Mouse (Mus musculus): ENCODE data around the gene a. TPM values are rescaled to one million over a fixed set of nuclear protein-coding genes. Genes with fewer than 3 reads are reported as not detected.
"Not testable (repeated sequence)": the region's sequence is repeated elsewhere in the genome, so short reads cannot be mapped to it uniquely, and the experiment has no call there.

a gene
- polyA plus RNA-seq, 1 experiment: not detected

DNA sequence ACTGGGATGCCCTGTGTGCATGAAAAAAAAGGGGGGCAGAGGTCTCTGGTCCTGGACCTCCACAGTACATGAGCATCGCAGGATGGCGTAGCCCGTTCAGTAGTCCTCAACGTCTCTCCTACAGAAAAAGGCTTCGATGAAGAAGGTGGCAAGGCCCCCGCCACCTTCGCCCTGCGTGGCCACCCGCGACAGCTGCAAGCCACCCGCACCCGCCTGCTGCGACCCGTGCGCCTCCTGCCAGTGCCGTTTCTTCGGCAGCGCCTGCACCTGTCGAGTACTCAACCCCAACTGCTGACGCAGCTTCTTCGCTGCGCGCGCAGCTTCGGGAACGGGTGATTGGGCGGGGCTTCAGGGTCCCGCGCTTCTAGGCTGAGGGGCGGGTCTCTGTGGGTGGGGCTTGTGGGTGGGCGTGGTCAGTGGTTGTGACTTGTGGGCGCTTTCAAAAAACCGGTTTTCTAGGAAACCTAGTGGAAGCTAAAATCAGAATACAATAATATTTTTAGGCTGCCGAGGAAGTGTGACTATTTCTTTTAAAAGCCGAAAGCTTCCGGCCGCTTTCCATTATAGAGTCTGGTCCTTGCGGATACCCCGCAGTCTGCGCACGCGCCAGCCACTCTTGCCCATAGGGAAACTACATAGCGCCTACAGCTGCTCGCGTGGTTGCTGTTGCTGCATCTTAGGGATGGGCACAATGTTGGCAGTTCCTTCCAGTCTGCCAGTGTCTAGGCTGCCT lies 259.5 kb downstream of the a start:
- Histone ChIP-seq H3K27ac (replicated peaks; ENCODE audit: low read depth, low read length) (peak overlapping the region; percentile 76), H3K4me1 (ENCODE audit: control insufficient read depth, insufficient read depth, insufficient read length, low read length) (peaks cover 6% of the 10 kb centered on the region; the same call in 1 of the 2 replicates), H3K4me3 (ENCODE audit: insufficient read depth, low read depth, low read length) (peak overlapping the region; percentile 72)

DNA sequence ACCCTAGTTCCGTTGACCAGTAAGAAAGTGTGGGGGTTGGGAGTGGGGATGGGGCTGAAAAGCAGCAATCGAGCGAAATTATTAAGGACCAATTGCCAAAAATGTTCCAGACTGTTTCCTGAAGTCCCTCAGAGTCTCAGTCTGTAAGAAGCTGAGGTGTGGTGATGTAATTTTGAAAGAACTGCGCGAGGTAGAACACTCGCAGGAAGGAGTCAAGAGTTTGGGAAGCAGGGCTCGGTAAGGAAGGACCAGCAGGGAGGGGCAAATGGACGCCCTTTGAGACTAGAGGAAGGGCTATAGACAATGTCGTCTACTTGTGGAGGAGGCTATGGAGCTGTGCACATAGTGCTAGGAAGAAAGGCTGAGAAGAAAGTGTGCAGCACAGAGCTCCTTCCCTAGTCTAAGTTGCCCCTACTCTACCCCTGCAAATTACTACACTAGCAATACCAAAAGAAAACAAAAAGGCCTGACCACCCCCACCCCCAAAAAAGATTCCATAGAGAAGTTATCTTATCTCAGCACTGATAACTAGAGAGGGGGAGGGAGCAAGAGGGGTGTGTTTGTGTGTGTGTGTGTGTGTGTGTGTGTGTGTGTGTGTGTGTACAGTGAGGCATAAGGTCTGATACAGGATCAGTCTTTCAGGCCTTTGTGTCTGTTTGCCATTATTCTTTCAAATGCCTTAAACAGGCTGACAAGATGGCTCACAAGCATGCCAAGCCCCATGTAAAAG lies 260.6 kb downstream of the a start:
- H3K27ac ChIP-seq (replicated peaks; ENCODE audit: low read depth, low read length): no peak overlapping the region
- no peak overlapping the region for H3K4me3 ChIP-seq (ENCODE audit: insufficient read depth, low read depth, low read length)
- H3K4me1 ChIP-seq (ENCODE audit: control insufficient read depth, insufficient read depth, insufficient read length, low read length): peaks cover 11% of the 10 kb centered on the region; the same call in 1 of the 2 replicates

DNA sequence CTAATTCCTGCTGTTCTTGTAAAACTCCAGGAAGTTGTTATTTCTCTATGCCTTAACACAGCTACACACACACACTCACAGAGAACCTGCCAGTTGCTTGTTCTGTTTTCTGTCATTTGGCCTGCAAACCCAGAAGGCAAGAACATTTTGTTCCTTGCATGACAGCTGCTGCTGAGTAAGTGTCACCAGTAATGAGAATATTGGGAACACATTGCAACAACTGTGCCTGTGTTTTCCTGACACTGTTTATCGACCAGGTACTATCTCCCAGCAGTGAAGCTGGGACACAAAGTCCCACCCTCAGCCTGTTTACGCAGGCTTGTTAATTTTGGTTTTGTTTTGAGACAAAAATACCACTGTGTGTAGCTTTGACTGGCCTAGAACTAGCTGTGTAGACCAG lies 261.5 kb downstream of the a start:
- Histone ChIP-seq H3K4me1 (ENCODE audit: control insufficient read depth, insufficient read depth, insufficient read length, low read length) (peaks cover 11% of the 10 kb centered on the region; the same call in 1 of the 2 replicates), H3K27ac (replicated peaks; ENCODE audit: low read depth, low read length) (no peak overlapping the region), H3K4me3 (ENCODE audit: insufficient read depth, low read depth, low read length) (no peak overlapping the region)

GRCm38 (mm10) chr2:155053512-155053911 lies 262.3 kb downstream of the a start:
- not testable (repeated sequence) for H3K4me3 ChIP-seq (ENCODE audit: insufficient read depth, low read depth, low read length); H3K27ac ChIP-seq (replicated peaks; ENCODE audit: low read depth, low read length)
- peaks cover 11% of the 10 kb centered on the region; the same call in 1 of the 2 replicates for H3K4me1 ChIP-seq (ENCODE audit: control insufficient read depth, insufficient read depth, insufficient read length, low read length)

GRCm38 (mm10) chr2:155054672-155055071 lies 263.5 kb downstream of the a start:
- Histone ChIP-seq H3K4me3 (ENCODE audit: insufficient read depth, low read depth, low read length) (no peak overlapping the region), H3K4me1 (ENCODE audit: control insufficient read depth, insufficient read depth, insufficient read length, low read length) (peaks cover 11% of the 10 kb centered on the region; the same call in 1 of the 2 replicates), H3K27ac (replicated peaks; ENCODE audit: low read depth, low read length) (no peak overlapping the region)

GRCm38 (mm10) chr2:155056076-155056578 lies 264.9 kb downstream of the a start:
- Histone ChIP-seq H3K4me1 (ENCODE audit: control insufficient read depth, insufficient read depth, insufficient read length, low read length) (peaks cover 7% of the 10 kb centered on the region; the same call in 1 of the 2 replicates), H3K27ac (replicated peaks; ENCODE audit: low read depth, low read length) (no peak overlapping the region), H3K4me3 (ENCODE audit: insufficient read depth, low read depth, low read length) (no peak overlapping the region)

DNA sequence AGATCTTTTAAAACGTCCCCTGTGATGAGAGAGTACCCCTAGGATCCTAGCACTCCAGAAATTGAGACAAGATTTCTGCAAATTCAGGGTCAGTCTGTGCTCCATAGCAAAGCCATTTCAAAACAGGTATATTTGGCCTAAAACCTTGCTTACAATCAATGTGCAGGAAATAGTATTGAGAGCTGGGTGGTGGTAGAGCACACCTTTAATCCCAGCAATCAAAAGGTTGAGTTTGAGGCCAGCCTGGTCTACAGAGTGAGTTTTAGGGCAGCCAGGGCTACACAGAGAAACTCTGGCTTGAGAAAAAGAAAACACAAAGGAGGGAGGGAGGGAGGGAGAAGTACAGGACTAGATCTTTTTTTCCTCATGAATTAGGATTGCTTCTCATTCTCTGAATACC lies 266.2 kb downstream of the a start:
- Histone ChIP-seq H3K4me1 (ENCODE audit: control insufficient read depth, insufficient read depth, insufficient read length, low read length) (peaks cover 7% of the 10 kb centered on the region; the same call in 1 of the 2 replicates), H3K4me3 (ENCODE audit: insufficient read depth, low read depth, low read length) (no peak overlapping the region), H3K27ac (replicated peaks; ENCODE audit: low read depth, low read length) (no peak overlapping the region)

- Histone ChIP-seq H3K27ac (replicated peaks; ENCODE audit: low read depth, low read length) (no peak overlapping the region), H3K4me1 (ENCODE audit: control insufficient read depth, insufficient read depth, insufficient read length, low read length) (peaks cover 6% of the 10 kb centered on the region; the same call in 1 of the 2 replicates), H3K4me3 (ENCODE audit: insufficient read depth, low read depth, low read length) (no peak overlapping the region)
Measured at GRCm38 (mm10) chr2:155071027-155071426, 279.8 kb downstream of the a start.

GRCm38 (mm10) chr2:155072353-155073145 lies 281.3 kb downstream of the a start:
- Histone ChIP-seq H3K4me1 (ENCODE audit: control insufficient read depth, insufficient read depth, insufficient read length, low read length) (peaks cover 6% of the 10 kb centered on the region; the same call in 1 of the 2 replicates), H3K4me3 (ENCODE audit: insufficient read depth, low read depth, low read length) (no peak overlapping the region), H3K27ac (replicated peaks; ENCODE audit: low read depth, low read length) (no peak overlapping the region)

- Histone ChIP-seq H3K27ac (replicated peaks; ENCODE audit: low read depth, low read length) (no peak overlapping the region), H3K4me3 (ENCODE audit: insufficient read depth, low read depth, low read length) (no peak overlapping the region)
Measured at GRCm38 (mm10) chr2:155073347-155073746, 282.1 kb downstream of the a start.

GRCm38 (mm10) chr2:155073978-155074765 lies 283.0 kb downstream of the a start, which contains the start of gene Ahcy:
Ahcy (minus strand) TSS chr2:155074497.
- peaks cover 6% of the 10 kb centered on the region; the same call in 1 of the 2 replicates for H3K4me1 ChIP-seq (ENCODE audit: control insufficient read depth, insufficient read depth, insufficient read length, low read length)
- H3K27ac ChIP-seq (replicated peaks; ENCODE audit: low read depth, low read length): 0 out of 2 replicates have a peak within 1 kb of the TSS, but pooled peaks have one; percentile 37

More at GRCm38 (mm10) chr2:155073347-155073746, 282.1 kb downstream of the a start:
- H3K4me1 ChIP-seq (ENCODE audit: control insufficient read depth, insufficient read depth, insufficient read length, low read length): peaks cover 6% of the 10 kb centered on the region; the same call in 1 of the 2 replicates

GRCm38 (mm10) chr2:155074766-155075330 lies 283.6 kb downstream of the a start:
- Histone ChIP-seq H3K27ac (replicated peaks; ENCODE audit: low read depth, low read length) (no peak overlapping the region), H3K4me1 (ENCODE audit: control insufficient read depth, insufficient read depth, insufficient read length, low read length) (peaks cover 6% of the 10 kb centered on the region; the same call in 1 of the 2 replicates), H3K4me3 (ENCODE audit: insufficient read depth, low read depth, low read length) (peak overlapping the region; percentile 89)

More at GRCm38 (mm10) chr2:155073978-155074765, 283.0 kb downstream of the a start, which contains the start of gene Ahcy:
- H3K4me3 ChIP-seq (ENCODE audit: insufficient read depth, low read depth, low read length): peak within 1 kb of the TSS; percentile 89

DNA sequence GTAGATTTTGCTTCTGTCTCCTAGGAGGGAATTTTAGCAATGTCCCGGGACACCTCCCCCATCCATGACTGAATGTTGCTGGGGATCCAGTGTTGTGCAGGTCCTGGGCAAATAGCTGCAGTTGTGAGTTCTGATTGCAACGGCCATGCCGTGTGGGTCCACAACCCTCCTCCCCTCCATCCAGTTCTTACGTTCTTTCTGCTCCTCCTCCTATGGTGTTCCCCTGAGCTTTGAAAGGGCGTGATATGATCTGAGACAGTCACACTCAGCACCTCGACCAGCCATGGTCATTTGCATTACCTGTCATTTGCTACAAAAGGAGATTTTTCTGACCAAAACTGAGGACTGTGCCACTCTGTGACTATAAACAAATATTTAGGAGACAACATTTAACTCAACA lies 284.4 kb downstream of the a start:
- no peak overlapping the region for H3K4me3 ChIP-seq (ENCODE audit: insufficient read depth, low read depth, low read length)
- no peak overlapping the region for H3K27ac ChIP-seq (replicated peaks; ENCODE audit: low read depth, low read length)
- peaks cover 6% of the 10 kb centered on the region; the same call in 1 of the 2 replicates for H3K4me1 ChIP-seq (ENCODE audit: control insufficient read depth, insufficient read depth, insufficient read length, low read length)
